Mouse (Mus musculus) neural tube, embryonic 11.5 days (tissue): ENCODE data around the gene Sirt1. TPM values are rescaled to one million over a fixed set of nuclear protein-coding genes. Genes with fewer than 3 reads are reported as not detected.

Experiments
- ATAC-seq: fragments of 200-750 bp; cut with Nextera tagmentation; 2 replicates; pipeline ENCODE4 v1.8.0; 2017; ENCODE audit warnings: moderate number of reproducible peaks, mild to moderate bottlenecking, moderate TSS enrichment, moderate library complexity; ENCODE audit not compliant: insufficient read depth, low FRiP score, low TSS enrichment
- DNase-seq: peaks from one replicate; pipeline ENCODE4 v3.0.0-alpha.2; 2015; ENCODE audit warnings: low spot score
- H3K27ac ChIP-seq: fragments of 300-500 bp; sonication (generic); 2 replicates; pipeline ENCODE4 v1.5.1; 2014; ENCODE audit warnings: low read depth, mild to moderate bottlenecking, low read length
- H3K27me3 ChIP-seq: fragments of 300-500 bp; sonication (generic); 2 replicates; pipeline ENCODE4 v1.6.1; 2014; ENCODE audit warnings: mild to moderate bottlenecking, low read length, mixed read lengths; ENCODE audit not compliant: control insufficient read depth, insufficient read depth
- H3K36me3 ChIP-seq: fragments of 300-500 bp; sonication (generic); 2 replicates; pipeline ENCODE4 v1.6.1; 2014; ENCODE audit warnings: mild to moderate bottlenecking, low read length, moderate library complexity, mixed read lengths; ENCODE audit not compliant: control insufficient read depth, insufficient read depth
- H3K4me1 ChIP-seq: fragments of 300-500 bp; sonication (generic); 2 replicates; pipeline ENCODE4 v1.6.1; 2014; ENCODE audit warnings: low read length, mixed read lengths; ENCODE audit not compliant: control insufficient read depth, insufficient read depth
- H3K4me2 ChIP-seq: fragments of 300-500 bp; sonication (generic); 2 replicates; pipeline ENCODE4 v1.6.1; 2014; ENCODE audit warnings: low read depth, mild to moderate bottlenecking, moderate library complexity
- H3K4me3 ChIP-seq: fragments of 300-500 bp; sonication (generic); 2 replicates; pipeline ENCODE4 v1.5.1; 2014; ENCODE audit warnings: low read depth, low read length
- H3K9ac ChIP-seq: fragments of 300-500 bp; sonication (generic); 2 replicates; pipeline ENCODE4 v1.6.1; 2014; ENCODE audit warnings: mild to moderate bottlenecking, low read length
- H3K9me3 ChIP-seq: fragments of 300-500 bp; sonication (generic); 2 replicates; pipeline ENCODE4 v1.6.1; 2016; ENCODE audit warnings: low read length; ENCODE audit not compliant: control insufficient read depth
- WGBS: fragments of 180-500 bp; shearing (Covaris S2); extraction: QIAGEN DNeasy Blood & Tissue Kit; methylation state at CpG from one replicate; pipeline ENCODE4 v1.1.7; 2014; 5-methylcytosine and 5-hydroxymethylcytosine counted together
- polyA plus RNA-seq: library from polyadenylated mRNA; unstranded; fragments of >200 nt; fragmentation: Nextera tagmentation; extraction: Ambion mirVana; gene quantifications from 2 replicates; pipeline ENCODE4 v1.2.1, GENCODE M21; 2014

The Sirt1 gene
- 10.9 and 13.3 TPM in 2 replicates for polyA plus RNA-seq

DNA sequence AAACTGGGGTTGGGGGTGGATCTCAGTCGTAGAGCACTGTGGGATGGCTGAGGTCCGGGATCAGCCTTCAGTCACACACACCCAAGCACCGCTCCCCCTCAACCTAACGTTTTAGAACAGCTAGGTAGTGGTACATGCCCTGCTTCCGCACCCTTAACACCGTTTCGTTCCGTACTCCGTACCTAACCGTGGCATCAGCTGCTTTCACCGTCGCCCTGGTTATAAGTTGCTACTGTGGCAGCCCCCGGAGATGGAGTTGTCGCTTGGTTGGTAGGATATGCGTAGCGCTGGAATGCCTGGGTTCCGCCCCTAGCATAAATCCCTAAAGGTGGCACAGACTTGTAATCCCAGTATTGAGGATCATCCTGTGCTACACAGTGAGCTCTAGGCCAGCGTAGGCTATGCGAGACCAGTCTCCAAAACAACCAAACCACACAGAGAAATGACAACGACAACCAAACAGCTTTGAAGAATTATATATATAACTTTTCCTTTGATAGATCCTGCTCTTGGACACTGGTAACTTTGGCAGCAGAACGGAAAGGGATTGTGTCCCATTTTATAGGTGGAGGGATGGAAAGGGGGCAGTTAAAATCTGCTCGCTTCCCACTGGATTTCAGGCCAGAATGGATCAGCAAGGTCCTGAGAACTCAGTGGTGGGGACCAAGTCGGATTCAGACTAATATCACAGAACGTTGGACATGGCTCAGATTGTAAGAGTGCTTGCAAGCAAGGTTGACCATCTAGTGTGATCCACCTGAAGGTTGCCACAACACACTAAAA lies at the start of gene Sirt1:
Gene Sirt1, minus strand, starts transcription at position 207 of the 783 bp plus-strand sequence.
- Histone ChIP-seq H3K4me2 (peak within 1 kb of the TSS; percentile 61), H3K27ac (no peak within 1 kb of the TSS), H3K4me3 (peak within 1 kb of the TSS; percentile 31), H3K27me3 (no peaks in the 10 kb centered on the region), H3K4me1 (peaks cover 6% of the 10 kb centered on the region), H3K9ac (peak within 1 kb of the TSS; percentile 5), H3K9me3 (no peaks in the 10 kb centered on the region), H3K36me3 (no peaks in the 10 kb centered on the region)
- 7% methylated on average over 24 of the region's 24 CpGs for WGBS
- ATAC-seq (no peak), DNase-seq (peak; percentile 27)

GRCm38 (mm10) chr10:63429785-63430305 lies 48.3 kb upstream of the Sirt1 start, which contains the start of gene Ctnna3:
Gene Ctnna3, plus strand, starts transcription at chr10:63430098.
- 0% methylated on average over 52 of the region's 55 CpGs for WGBS
- H3K4me3 ChIP-seq, result peak within 1 kb of the TSS; percentile 77
- ATAC-seq (peak; percentile 96), DNase-seq (peak; percentile 94)
- peak within 1 kb of the TSS; percentile 51 for H3K4me2 ChIP-seq
- H3K9ac ChIP-seq, result peak within 1 kb of the TSS; percentile 76
- no peaks in the 10 kb centered on the region for H3K4me1 ChIP-seq
- H3K36me3 ChIP-seq, result no peaks in the 10 kb centered on the region
- H3K9me3 ChIP-seq, result no peaks in the 10 kb centered on the region
- H3K27ac ChIP-seq, result peak within 1 kb of the TSS; percentile 64; the same call in 1 of the 2 replicates
- no peaks in the 10 kb centered on the region for H3K27me3 ChIP-seq

- ATAC-seq, result peak; percentile 92
- no peaks in the 10 kb centered on the region for H3K27me3 ChIP-seq
- H3K4me1 ChIP-seq, result no peaks in the 10 kb centered on the region
- no peaks in the 10 kb centered on the region for H3K9me3 ChIP-seq
- DNase-seq, result peak; percentile 99
- WGBS, result 0% methylated on average over 34 of the region's 34 CpGs
- H3K36me3 ChIP-seq, result no peaks in the 10 kb centered on the region
- H3K4me2 ChIP-seq, result peak overlapping the region; percentile 51
- H3K4me3 ChIP-seq, result peak overlapping the region; percentile 77
- H3K9ac ChIP-seq, result peak overlapping the region; percentile 76
- peak overlapping the region; percentile 64; the same call in 1 of the 2 replicates for H3K27ac ChIP-seq
Measured at GRCm38 (mm10) chr10:63429380-63429779, 47.9 kb upstream of the Sirt1 start.

- DNase-seq (no peak), ATAC-seq (no peak)
- Histone ChIP-seq H3K27me3 (no peaks in the 10 kb centered on the region), H3K4me1 (no peaks in the 10 kb centered on the region), H3K4me3 (peak overlapping the region; percentile 77), H3K36me3 (no peaks in the 10 kb centered on the region), H3K9me3 (no peaks in the 10 kb centered on the region), H3K9ac (peak overlapping the region; percentile 43), H3K27ac (no peak overlapping the region), H3K4me2 (peak overlapping the region; percentile 51)
- WGBS, result 4% methylated on average over 11 of the region's 11 CpGs
Measured at GRCm38 (mm10) chr10:63429023-63429340, 47.5 kb upstream of the Sirt1 start.

- no peak for ATAC-seq
- Histone ChIP-seq H3K27ac (no peak overlapping the region), H3K9ac (peak overlapping the region; percentile 43)
Measured at GRCm38 (mm10) chr10:63428243-63429022, 46.9 kb upstream of the Sirt1 start.

GRCm38 (mm10) chr10:63427146-63427545 lies 45.6 kb upstream of the Sirt1 start:
- no peak overlapping the region for H3K4me2 ChIP-seq
- H3K36me3 ChIP-seq, result no peaks in the 10 kb centered on the region
- H3K9ac ChIP-seq, result no peak overlapping the region
- DNase-seq, result no peak
- no peak for ATAC-seq
- no peak overlapping the region for H3K27ac ChIP-seq
- no peaks in the 10 kb centered on the region for H3K9me3 ChIP-seq
- no peak overlapping the region for H3K4me3 ChIP-seq
- H3K4me1 ChIP-seq, result no peaks in the 10 kb centered on the region
- WGBS, result 85% methylated on average over 8 of the region's 8 CpGs
- H3K27me3 ChIP-seq, result no peaks in the 10 kb centered on the region

More at GRCm38 (mm10) chr10:63428243-63429022, 46.9 kb upstream of the Sirt1 start:
- Histone ChIP-seq H3K27me3 (no peaks in the 10 kb centered on the region), H3K36me3 (no peaks in the 10 kb centered on the region), H3K4me2 (peak overlapping the region; percentile 51), H3K4me1 (no peaks in the 10 kb centered on the region), H3K4me3 (peak overlapping the region; percentile 77), H3K9me3 (no peaks in the 10 kb centered on the region)
- peak; percentile 46 for DNase-seq
- WGBS, result 27% methylated on average over 19 of the region's 19 CpGs

- H3K36me3 ChIP-seq, result no peaks in the 10 kb centered on the region
- no peak overlapping the region for H3K4me2 ChIP-seq
- no peak overlapping the region for H3K4me3 ChIP-seq
- H3K27ac ChIP-seq, result no peak overlapping the region
- H3K27me3 ChIP-seq, result no peaks in the 10 kb centered on the region
- no peak overlapping the region for H3K9ac ChIP-seq
- H3K9me3 ChIP-seq, result no peaks in the 10 kb centered on the region
- no peaks in the 10 kb centered on the region for H3K4me1 ChIP-seq
- no peak for ATAC-seq
- no peak for DNase-seq
Measured at GRCm38 (mm10) chr10:63424475-63424814, 42.9 kb upstream of the Sirt1 start.

DNA sequence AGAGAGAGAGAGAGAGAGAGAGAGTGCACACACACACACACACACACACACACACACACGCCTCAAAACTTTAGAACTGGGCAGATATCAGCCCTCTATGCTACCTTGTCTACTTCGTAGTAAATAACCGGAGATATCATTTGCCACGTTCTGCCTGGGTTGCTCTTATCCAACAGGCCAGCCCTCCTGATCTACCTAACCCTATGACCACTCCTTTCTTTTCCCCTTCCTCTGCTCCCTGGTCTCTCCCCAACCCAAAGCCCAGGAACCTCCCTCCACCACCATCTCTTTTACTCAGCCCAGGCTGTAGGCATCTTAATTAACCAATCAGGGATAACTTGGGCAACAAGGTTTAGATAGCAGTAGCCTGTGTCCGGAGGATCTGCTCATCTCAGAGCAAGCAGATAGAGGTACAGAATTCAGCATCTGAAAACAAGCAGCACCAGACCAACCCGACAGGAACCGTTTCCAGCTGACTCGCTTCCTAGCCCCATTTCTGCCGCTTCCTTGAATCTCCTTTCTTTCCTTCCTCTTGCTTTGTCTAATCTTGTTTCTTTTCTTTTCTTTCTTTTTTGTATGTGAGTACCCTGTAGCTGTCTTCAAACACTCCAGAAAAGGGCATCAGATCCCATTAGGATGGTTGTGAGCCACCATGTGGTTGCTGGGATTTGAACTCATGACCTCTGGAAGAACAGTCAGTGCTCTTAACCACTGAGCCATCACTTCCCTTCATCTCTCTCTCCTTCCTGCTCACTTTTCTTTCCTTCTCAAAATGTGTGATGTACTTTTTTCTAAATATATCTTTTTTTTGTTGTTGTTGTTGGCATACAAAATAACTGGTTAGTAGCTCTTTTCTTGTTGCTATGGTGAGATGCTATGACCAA lies 42.3 kb upstream of the Sirt1 start:
- no peaks in the 10 kb centered on the region for H3K36me3 ChIP-seq
- H3K4me3 ChIP-seq, result no peak overlapping the region
- no peaks in the 10 kb centered on the region for H3K9me3 ChIP-seq
- H3K9ac ChIP-seq, result no peak overlapping the region
- H3K27ac ChIP-seq, result no peak overlapping the region
- no peaks in the 10 kb centered on the region for H3K27me3 ChIP-seq
- H3K4me1 ChIP-seq, result no peaks in the 10 kb centered on the region
- 82% methylated on average over 9 of the region's 9 CpGs for WGBS
- no peak for DNase-seq
- no peak for ATAC-seq
- no peak overlapping the region for H3K4me2 ChIP-seq
